Mouse (Mus musculus) lung, postnatal 4 days (tissue): ENCODE measurements around the gene Slc25a29.

Source experiments
- DNase-seq, 2 experiments: peaks; one replicate each; pipeline ENCODE4 v3.0.0; 2021

Slc25a29 gene

GRCm38 (mm10) chr12:108793453-108793941 lies 42.2 kb downstream of the Slc25a29 start:
- DNase-seq = peak; percentile 39 to 55

GRCm38 (mm10) chr12:108792546-108793452 lies 42.9 kb downstream of the Slc25a29 start, which contains the start of gene Yy1:
Gene Yy1, plus strand, starts transcription at chr12:108792973.
- DNase-seq = peak; percentile 99 to 100

- peak; percentile 88 to 89 for DNase-seq
Measured at GRCm38 (mm10) chr12:108792152-108792545, 43.5 kb downstream of the Slc25a29 start.

GRCm38 (mm10) chr12:108787329-108787728 lies 48.4 kb downstream of the Slc25a29 start:
- no peak for DNase-seq

- no peak for DNase-seq
Measured at GRCm38 (mm10) chr12:108785161-108785560, 50.5 kb downstream of the Slc25a29 start.

GRCm38 (mm10) chr12:108780108-108780877 lies 55.4 kb downstream of the Slc25a29 start:
- no peak for DNase-seq
